Mouse (Mus musculus) limb, embryonic 13.5 days (tissue): ENCODE results near the gene Olfr262. TPM values are rescaled to one million over a fixed set of nuclear protein-coding genes. Genes with fewer than 3 reads are reported as not detected.
"Not testable (repeated sequence)": the region's sequence is repeated elsewhere in the genome, so short reads cannot be mapped to it uniquely, and the experiment has no call there.

ENCODE experiments used
- ATAC-seq: fragments of 200-750 bp; cut with Nextera tagmentation; 2 replicates; pipeline ENCODE4 v1.8.0; 2017; ENCODE audit warnings: low read depth, moderate number of reproducible peaks, moderate TSS enrichment; ENCODE audit not compliant: low FRiP score
- H3K27ac ChIP-seq: fragments of 300-500 bp; sonication (generic); 2 replicates; pipeline ENCODE4 v1.5.1; 2015; ENCODE audit warnings: inconsistent platforms, mild to moderate bottlenecking, moderate library complexity
- H3K27me3 ChIP-seq: fragments of 300-500 bp; sonication (generic); 2 replicates; pipeline ENCODE4 v1.6.1; 2015; ENCODE audit warnings: mild to moderate bottlenecking, inconsistent platforms
- H3K36me3 ChIP-seq: fragments of 300-500 bp; sonication (generic); 2 replicates; pipeline ENCODE4 v1.6.1; 2015; ENCODE audit warnings: inconsistent platforms, mild to moderate bottlenecking, moderate library complexity
- H3K4me1 ChIP-seq: fragments of 300-500 bp; sonication (generic); 2 replicates; pipeline ENCODE4 v1.6.1; 2015; ENCODE audit warnings: inconsistent platforms
- H3K4me2 ChIP-seq: fragments of 300-500 bp; sonication (generic); replicated peaks from 2 replicates; pipeline ENCODE4 v1.6.1; 2015; ENCODE audit warnings: inconsistent platforms, mild to moderate bottlenecking, moderate library complexity
- H3K4me3 ChIP-seq: fragments of 300-500 bp; sonication (generic); 2 replicates; pipeline ENCODE4 v1.5.1; 2015; ENCODE audit warnings: moderate library complexity, mild to moderate bottlenecking, inconsistent platforms
- H3K9ac ChIP-seq: fragments of 300-500 bp; sonication (generic); 2 replicates; pipeline ENCODE4 v1.6.1; 2015; ENCODE audit warnings: mild to moderate bottlenecking, inconsistent platforms
- H3K9me3 ChIP-seq: fragments of 300-500 bp; sonication (generic); 2 replicates; pipeline ENCODE4 v1.6.1; 2016; ENCODE audit warnings: inconsistent platforms
- WGBS: fragments of 180-500 bp; shearing (Covaris S2); methylation state at CpG from one replicate; pipeline ENCODE4 v1.1.7; 2015; 5-methylcytosine and 5-hydroxymethylcytosine counted together
- polyA plus RNA-seq: library from polyadenylated mRNA; unstranded; fragments of >200 nt; fragmentation: Nextera tagmentation; extraction: Ambion mirVana; gene quantifications from 2 replicates; pipeline ENCODE4 v1.2.1, GENCODE M21; 2015

Olfr262 gene
- not detected in 2 replicates for polyA plus RNA-seq

DNA sequence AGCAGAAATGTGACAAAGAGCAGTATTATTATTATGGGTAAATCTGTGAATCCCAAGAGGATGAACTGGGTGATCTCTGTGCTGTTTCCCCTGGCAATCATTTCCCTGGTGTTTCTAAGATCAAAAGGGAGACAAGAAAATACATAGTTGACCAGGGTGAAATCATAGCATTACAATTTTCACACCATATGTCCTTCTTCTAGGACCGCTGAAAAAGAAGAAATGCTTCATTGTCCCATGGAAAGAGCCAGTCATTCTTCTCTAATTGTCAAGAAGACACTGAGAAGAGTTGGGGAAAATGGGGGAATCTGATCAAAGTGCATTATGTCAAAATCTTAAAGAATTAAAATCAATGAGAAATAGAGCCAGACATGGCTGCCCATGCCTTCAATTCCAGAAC is at the start of gene Olfr262:
TSS of gene Olfr262 (minus strand) at position 101 of the 400 bp plus-strand sequence.
- Histone ChIP-seq H3K4me3 (no peak within 1 kb of the TSS), H3K36me3 (no peaks in the 10 kb centered on the region), H3K4me1 (no peaks in the 10 kb centered on the region), H3K9me3 (no peaks in the 10 kb centered on the region), H3K27ac (no peak within 1 kb of the TSS), H3K27me3 (no peaks in the 10 kb centered on the region), H3K4me2 (no peak within 1 kb of the TSS), H3K9ac (no peak within 1 kb of the TSS)
- 82% methylated on average over 1 of the region's 1 CpGs for WGBS
- ATAC-seq, result no peak

DNA sequence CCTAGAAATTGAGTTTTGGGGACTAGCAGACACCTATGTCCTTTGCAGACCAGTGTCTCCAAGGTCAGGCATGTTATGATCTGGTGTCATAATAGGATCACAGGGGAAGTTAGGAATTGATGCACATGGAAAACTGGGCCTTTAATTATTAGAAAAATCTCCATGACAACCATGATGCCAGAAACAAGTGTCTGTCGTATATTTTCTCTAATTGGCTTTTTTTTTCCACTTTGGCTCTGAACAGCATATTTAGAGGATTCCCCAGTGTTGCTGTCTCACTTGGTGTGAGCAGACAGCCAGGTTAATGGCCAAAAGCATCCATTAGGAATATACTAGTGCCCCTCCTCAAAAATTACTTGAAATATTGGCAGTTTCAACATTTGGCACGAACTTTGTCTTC is 38.1 kb upstream of the Olfr262 start, which contains the start of gene Olfr1434:
TSS of gene Olfr1434 (plus strand) at position 301 of the 400 bp plus-strand sequence.
- Histone ChIP-seq H3K27ac (no peak within 1 kb of the TSS), H3K9ac (no peak within 1 kb of the TSS), H3K4me1 (no peaks in the 10 kb centered on the region), H3K9me3 (no peaks in the 10 kb centered on the region), H3K4me3 (no peak within 1 kb of the TSS), H3K36me3 (no peaks in the 10 kb centered on the region), H3K27me3 (no peaks in the 10 kb centered on the region), H3K4me2 (no peak within 1 kb of the TSS)
- no peak for ATAC-seq
- 68% methylated on average over 2 of the region's 2 CpGs for WGBS

DNA sequence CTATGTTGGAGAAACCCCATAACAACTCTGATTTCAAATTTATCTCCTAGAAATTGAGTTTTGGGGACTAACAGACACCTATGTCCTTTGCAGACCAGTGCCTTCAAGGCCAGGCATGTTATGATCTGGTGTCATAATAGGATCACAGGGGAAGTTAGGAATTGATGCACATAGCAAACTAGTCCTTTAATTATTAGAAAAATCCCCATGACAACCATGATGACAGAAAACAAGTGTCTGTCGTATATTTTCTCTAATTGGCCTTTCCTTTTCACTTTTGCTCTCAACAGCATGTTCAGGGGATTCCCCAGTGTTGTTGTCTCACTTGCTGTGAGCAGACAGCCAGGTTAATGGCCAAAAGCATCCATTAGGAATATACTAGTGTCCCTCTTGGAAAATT is 19.3 kb upstream of the Olfr262 start, which contains the start of gene Olfr235:
TSS of gene Olfr235 (plus strand) at position 301 of the 400 bp plus-strand sequence.
- H3K36me3 ChIP-seq, result no peaks in the 10 kb centered on the region
- ATAC-seq, result no peak
- H3K4me1 ChIP-seq, result no peaks in the 10 kb centered on the region
- H3K27me3 ChIP-seq, result no peaks in the 10 kb centered on the region
- H3K27ac ChIP-seq, result no peak within 1 kb of the TSS
- WGBS, result 56% methylated on average over 1 of the region's 1 CpGs
- no peak within 1 kb of the TSS for H3K4me3 ChIP-seq
- no peak within 1 kb of the TSS for H3K4me2 ChIP-seq
- no peak within 1 kb of the TSS for H3K9ac ChIP-seq
- no peaks in the 10 kb centered on the region for H3K9me3 ChIP-seq

DNA sequence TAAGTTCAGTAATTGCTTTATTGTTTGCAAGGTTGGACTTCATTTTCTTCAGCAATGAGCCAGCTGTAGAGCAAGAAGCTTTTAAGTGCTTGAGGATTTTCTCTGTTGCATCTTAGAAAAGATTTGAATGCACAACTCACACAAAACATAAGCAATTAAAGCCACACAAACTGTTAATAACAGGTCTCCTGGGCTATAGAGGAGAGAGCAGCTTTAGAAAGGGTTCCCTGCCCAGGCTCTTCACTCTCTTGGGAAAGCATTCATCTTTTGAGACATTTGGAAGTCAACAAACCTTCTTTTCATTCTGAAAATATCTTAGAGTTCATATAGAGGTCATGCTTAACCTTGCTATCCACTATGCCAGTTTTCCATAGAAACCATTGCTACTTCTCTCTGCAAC is 9.0 kb downstream of the Olfr262 start, which contains the start of gene Olfr1432:
TSS of gene Olfr1432 (minus strand) at position 101 of the 400 bp plus-strand sequence.
- ATAC-seq, H3K36me3 ChIP-seq: not testable (repeated sequence)

DNA sequence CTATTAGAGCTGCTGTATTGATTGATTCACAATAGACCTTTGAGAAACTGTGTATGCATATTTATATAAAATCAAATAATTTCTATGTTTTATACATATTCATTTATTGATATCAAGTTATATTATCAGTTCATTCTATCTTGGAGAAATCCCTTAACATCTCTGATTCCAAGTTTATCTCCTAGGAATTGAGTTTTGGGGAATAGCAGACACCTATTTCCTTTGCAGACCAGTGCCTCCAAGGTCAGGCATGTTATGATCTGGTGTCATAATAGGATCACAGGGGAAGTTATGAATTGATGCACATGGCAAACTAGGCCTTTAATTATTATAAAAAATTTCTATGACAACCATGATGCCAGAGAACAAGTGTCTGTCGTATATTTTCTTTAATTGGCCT is 41.1 kb downstream of the Olfr262 start, which contains the start of gene Olfr1431:
TSS of gene Olfr1431 (plus strand) at position 301 of the 400 bp plus-strand sequence.
- Histone ChIP-seq H3K36me3 (no peaks in the 10 kb centered on the region), H3K4me3 (no peak within 1 kb of the TSS), H3K27ac (no peak within 1 kb of the TSS), H3K9ac (no peak within 1 kb of the TSS), H3K9me3 (no peaks in the 10 kb centered on the region), H3K4me2 (no peak within 1 kb of the TSS), H3K4me1 (no peaks in the 10 kb centered on the region), H3K27me3 (no peaks in the 10 kb centered on the region)
- no peak for ATAC-seq
- 78% methylated on average over 1 of the region's 1 CpGs for WGBS

More for the DNA sequence above, 9.0 kb downstream of the Olfr262 start, which contains the start of gene Olfr1432:
- not testable (repeated sequence) for H3K27ac ChIP-seq, H3K4me3 ChIP-seq, H3K27me3 ChIP-seq, H3K4me2 ChIP-seq, H3K9me3 ChIP-seq, H3K4me1 ChIP-seq, H3K9ac ChIP-seq

DNA sequence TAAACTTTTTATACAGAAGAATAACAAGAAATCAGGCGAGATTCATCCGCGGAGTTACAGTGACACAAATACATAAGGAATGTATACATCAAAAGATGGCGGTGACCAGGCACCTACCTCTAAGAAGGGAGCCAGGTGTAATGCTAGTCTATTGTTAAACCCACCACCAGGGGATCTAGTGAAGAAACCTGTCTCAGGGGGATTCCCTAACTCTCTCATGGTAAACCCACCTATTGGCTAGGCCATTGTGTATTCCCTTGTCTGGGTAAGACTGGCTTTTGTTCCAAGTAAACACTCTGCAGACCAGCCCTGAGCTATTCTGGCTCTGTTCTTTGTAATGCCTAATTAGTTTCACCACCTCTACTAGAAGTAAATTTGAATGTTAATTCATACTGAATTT is 42.4 kb downstream of the Olfr262 start:
- ATAC-seq, H3K4me1 ChIP-seq, H3K27me3 ChIP-seq, H3K36me3 ChIP-seq, H3K4me2 ChIP-seq, H3K9ac ChIP-seq, H3K9me3 ChIP-seq, H3K4me3 ChIP-seq, H3K27ac ChIP-seq: not testable (repeated sequence)
- WGBS, result 80% methylated on average over 4 of the region's 4 CpGs

Other genes starting within 250 kb of the Olfr262 start
- gene Olfr1423, start 200.3 kb downstream of the Olfr262 start, polyA plus RNA-seq, result not detected in 2 replicates
- not detected in 2 replicates for gene Olfr1424, start 179.0 kb downstream of the Olfr262 start, polyA plus RNA-seq
- gene Olfr1425, start 163.9 kb downstream of the Olfr262 start, polyA plus RNA-seq, result not detected in 2 replicates
- not detected in 2 replicates for gene Olfr1426, start 149.6 kb downstream of the Olfr262 start, polyA plus RNA-seq
- not detected in 2 replicates for gene Olfr1427, start 138.3 kb downstream of the Olfr262 start, polyA plus RNA-seq
- gene Olfr1428, start 125.8 kb downstream of the Olfr262 start, polyA plus RNA-seq, result not detected in 2 replicates
- not detected in 2 replicates for gene Olfr76, start 118.5 kb downstream of the Olfr262 start, polyA plus RNA-seq
- gene Olfr1555-ps1, start 71.5 kb downstream of the Olfr262 start, polyA plus RNA-seq, result not detected in 2 replicates
- gene Olfr1431, start 41.0 kb downstream of the Olfr262 start, polyA plus RNA-seq, result not detected in 2 replicates
- not detected in 2 replicates for gene Olfr1432, start 9.1 kb downstream of the Olfr262 start, polyA plus RNA-seq
- gene Olfr235, start 19.4 kb upstream of the Olfr262 start, polyA plus RNA-seq, result not detected in 2 replicates
- gene Olfr1434, start 38.2 kb upstream of the Olfr262 start, polyA plus RNA-seq, result not detected in 2 replicates
- not detected in 2 replicates for gene Olfr1436, start 57.5 kb upstream of the Olfr262 start, polyA plus RNA-seq
- not detected in 2 replicates for gene Olfr1437, start 83.4 kb upstream of the Olfr262 start, polyA plus RNA-seq
- gene Olfr1438-ps1, start 94.3 kb upstream of the Olfr262 start, polyA plus RNA-seq, result not detected in 2 replicates
- gene Olfr1440, start 145.6 kb upstream of the Olfr262 start, polyA plus RNA-seq, result not detected in 2 replicates
- gene Olfr1441, start 175.8 kb upstream of the Olfr262 start, polyA plus RNA-seq, result not detected in 2 replicates
- gene Pfpl, start 186.2 kb upstream of the Olfr262 start, polyA plus RNA-seq, result not detected in 2 replicates
- gene Mpeg1, start 219.1 kb upstream of the Olfr262 start, polyA plus RNA-seq, result 0.50 TPM in 2 replicates